8 mouse cellular contexts compared by ENCODE assay signal in genomic region chr14:36919886-36920285, GRCm38 (mm10). TPM values are rescaled to one million over a fixed set of nuclear protein-coding genes. Genes with fewer than 3 reads are reported as not detected.
DNase-seq lines count a peak whose midpoint lies in the region; ATAC-seq lines count a peak whose summit lies in the region.

No protein-coding gene starts in this region.

- H3K9me3 ChIP-seq in heart, embryonic 13.5 days, result no peaks in the 10 kb centered on the region
- no peaks in the 10 kb centered on the region for H3K9me3 ChIP-seq in midbrain, embryonic 11.5 days (ENCODE audit: control insufficient read depth, low read length)
- H3K9me3 ChIP-seq in midbrain, embryonic 15.5 days, result no peaks in the 10 kb centered on the region
- H3K9me3 ChIP-seq in stomach, embryonic 15.5 days, result no peaks in the 10 kb centered on the region

- H3K9ac ChIP-seq in heart, embryonic 13.5 days, result no peak overlapping the region
- H3K9ac ChIP-seq in midbrain, embryonic 11.5 days (ENCODE audit: low read length), result no peak overlapping the region
- no peak overlapping the region for H3K9ac ChIP-seq in midbrain, embryonic 15.5 days
- no peak overlapping the region for H3K9ac ChIP-seq in stomach, embryonic 15.5 days

- ATAC-seq in heart, embryonic 13.5 days (ENCODE audit: extremely low read depth, insufficient number of reproducible peaks, low FRiP score, low TSS enrichment), result no peak
- no peak for ATAC-seq in midbrain, embryonic 11.5 days (ENCODE audit: low FRiP score)
- ATAC-seq in midbrain, embryonic 15.5 days (replicated peaks), result no peak
- ATAC-seq in stomach, embryonic 15.5 days (ENCODE audit: insufficient read depth, low FRiP score, low read depth), result no peak
- ATAC-seq in monocyte, adult 5-6 weeks (replicated peaks; ENCODE audit: insufficient number of reproducible peaks, low FRiP score, low TSS enrichment, poor library complexity, severe bottlenecking), result no peak

- whole genome bisulfite sequencing in heart, embryonic 13.5 days, result 90% methylated on average over 8 of the region's 8 CpGs
- 95% methylated on average over 8 of the region's 8 CpGs for WGBS in midbrain, embryonic 11.5 days
- 93% methylated on average over 8 of the region's 8 CpGs for WGBS in midbrain, embryonic 15.5 days
- 91% methylated on average over 8 of the region's 8 CpGs for WGBS in stomach, embryonic 15.5 days

- no peak overlapping the region for H3K4me3 ChIP-seq in heart, embryonic 13.5 days
- no peak overlapping the region for H3K4me3 ChIP-seq in midbrain, embryonic 11.5 days (ENCODE audit: low read depth, low read length)
- H3K4me3 ChIP-seq in midbrain, embryonic 15.5 days, result no peak overlapping the region
- H3K4me3 ChIP-seq in stomach, embryonic 15.5 days (replicated peaks), result no peak overlapping the region

- peaks cover 31% of the 10 kb centered on the region for H3K36me3 ChIP-seq in heart, embryonic 13.5 days
- H3K36me3 ChIP-seq in midbrain, embryonic 11.5 days (ENCODE audit: control insufficient read depth, insufficient read depth, low read length), result no peaks in the 10 kb centered on the region
- 0 out of 2 replicates have a peak, but pooled peaks cover 2% of the 10 kb centered on the region for H3K36me3 ChIP-seq in midbrain, embryonic 15.5 days (replicated peaks)
- 0 out of 2 replicates have a peak, but pooled peaks cover 4% of the 10 kb centered on the region for H3K36me3 ChIP-seq in stomach, embryonic 15.5 days

- H3K4me1 ChIP-seq in heart, embryonic 13.5 days, result peaks cover 31% of the 10 kb centered on the region
- H3K4me1 ChIP-seq in midbrain, embryonic 11.5 days (ENCODE audit: control insufficient read depth, insufficient read depth, low read length), result no peaks in the 10 kb centered on the region
- H3K4me1 ChIP-seq in midbrain, embryonic 15.5 days, result no peaks in the 10 kb centered on the region
- no peaks in the 10 kb centered on the region for H3K4me1 ChIP-seq in stomach, embryonic 15.5 days

- no peaks in the 10 kb centered on the region for H3K27me3 ChIP-seq in heart, embryonic 13.5 days (replicated peaks)
- H3K27me3 ChIP-seq in midbrain, embryonic 11.5 days (ENCODE audit: control insufficient read depth, insufficient read depth, low read length), result no peaks in the 10 kb centered on the region
- H3K27me3 ChIP-seq in midbrain, embryonic 15.5 days (replicated peaks), result no peaks in the 10 kb centered on the region
- no peaks in the 10 kb centered on the region for H3K27me3 ChIP-seq in stomach, embryonic 15.5 days (replicated peaks)

- 0 out of 2 replicates have a peak overlapping the region, but pooled peaks have one; percentile 71 for H3K4me2 ChIP-seq in heart, embryonic 13.5 days
- no peak overlapping the region for H3K4me2 ChIP-seq in midbrain, embryonic 11.5 days
- no peak overlapping the region for H3K4me2 ChIP-seq in midbrain, embryonic 15.5 days
- no peak overlapping the region for H3K4me2 ChIP-seq in stomach, embryonic 15.5 days

- H3K27ac ChIP-seq in heart, embryonic 13.5 days (replicated peaks), result peak overlapping the region; percentile 98
- H3K27ac ChIP-seq in midbrain, embryonic 11.5 days (ENCODE audit: low read depth, low read length), result no peak overlapping the region
- no peak overlapping the region for H3K27ac ChIP-seq in midbrain, embryonic 15.5 days
- H3K27ac ChIP-seq in stomach, embryonic 15.5 days, result 0 out of 2 replicates have a peak overlapping the region, but pooled peaks have one; percentile 82

- DNase-seq in heart, adult 11 months, result no peak
- peak; percentile 35 for DNase-seq in kidney, adult 9 months
- DNase-seq in kidney, adult 8-10 months, result no peak
- peak; percentile 54 for DNase-seq in midbrain, embryonic 11.5 days (ENCODE audit: low spot score, missing footprints)

RNA-seq across cellular contexts. Expression of gene Ccser2, which starts 48.7 kb away (rescaled TPM):
- 51.2 and 54.2 TPM in 2 replicates for polyA plus RNA-seq in heart, embryonic 13.5 days (2015; fragmentation: Nextera tagmentation; extraction: Ambion mirVana)
- polyA plus RNA-seq in midbrain, embryonic 11.5 days (2014; fragmentation: Nextera tagmentation; extraction: Ambion mirVana), result 27.5 and 29.2 TPM in 2 replicates
- 101 and 104 TPM in 2 replicates for polyA plus RNA-seq in midbrain, embryonic 15.5 days (2015; fragmentation: Nextera tagmentation; extraction: Ambion mirVana)
- 26.7 and 32.1 TPM in 2 replicates for polyA plus RNA-seq in stomach, embryonic 15.5 days (2015; fragmentation: Nextera tagmentation; extraction: Ambion mirVana)
- 16.0 to 36.6 TPM (median 32.1 TPM) in 3 replicates for total RNA-seq in monocyte, adult 5-6 weeks (2017)

Comparison
In these comparisons a context has a peak if more than half of its experiments do, and no peak if none do; other contexts are left out.
1. DNase-seq: peak in kidney, adult 9 months (single experiment) and midbrain, embryonic 11.5 days (single experiment); none in heart, adult 11 months (single experiment) and kidney, adult 8-10 months (0 of 2).
2. H3K27ac ChIP-seq: peak in heart, embryonic 13.5 days (single experiment) and stomach, embryonic 15.5 days (single experiment); none in midbrain, embryonic 11.5 days (single experiment) and midbrain, embryonic 15.5 days (single experiment).